Mouse (Mus musculus): Measurements from ENCODE around the gene Plch1.

Gene Plch1

GRCm38 (mm10) chr3:63852828-63853227 is 46.4 kb downstream of the Plch1 start:
- no peak for DNase-seq

GRCm38 (mm10) chr3:63851125-63851698 is 48.1 kb downstream of the Plch1 start:
- peak; percentile 64 for DNase-seq

- DNase-seq, result peak; percentile 75
These were observed 49.4 kb downstream of the Plch1 start for GRCm38 (mm10) chr3:63849765-63850346.

- DNase-seq, result no peak
These were observed 55.1 kb downstream of the Plch1 start for GRCm38 (mm10) chr3:63844141-63844540.

- DNase-seq, result no peak
These were observed 56.8 kb downstream of the Plch1 start for GRCm38 (mm10) chr3:63842436-63842835.

GRCm38 (mm10) chr3:63837750-63838149 is 61.5 kb downstream of the Plch1 start:
- DNase-seq, result no peak

- no peak for DNase-seq
These were observed 62.2 kb downstream of the Plch1 start for GRCm38 (mm10) chr3:63836937-63837632.

GRCm38 (mm10) chr3:63835816-63836215 is 63.5 kb downstream of the Plch1 start:
- DNase-seq, result peak; percentile 93

GRCm38 (mm10) chr3:63823874-63824400 is 75.3 kb downstream of the Plch1 start:
- no peak for DNase-seq

GRCm38 (mm10) chr3:63822631-63823030 is 76.6 kb downstream of the Plch1 start:
- no peak for DNase-seq

- DNase-seq, result no peak
These were observed 84.1 kb downstream of the Plch1 start for GRCm38 (mm10) chr3:63815131-63815530.

GRCm38 (mm10) chr3:63814203-63814602 is 85.1 kb downstream of the Plch1 start:
- DNase-seq, result no peak

GRCm38 (mm10) chr3:63806906-63807305 is 92.4 kb downstream of the Plch1 start:
- no peak for DNase-seq

- no peak for DNase-seq
These were observed 93.8 kb downstream of the Plch1 start for GRCm38 (mm10) chr3:63805496-63805895.

GRCm38 (mm10) chr3:63800685-63801084 is 98.6 kb downstream of the Plch1 start:
- DNase-seq, result no peak

GRCm38 (mm10) chr3:63786805-63787365 is 112.4 kb downstream of the Plch1 start:
- no peak for DNase-seq

GRCm38 (mm10) chr3:63772617-63773305 is 126.5 kb downstream of the Plch1 start:
- no peak for DNase-seq

- DNase-seq, result no peak
These were observed 138.5 kb downstream of the Plch1 start for GRCm38 (mm10) chr3:63760821-63761220.

- DNase-seq, result peak; percentile 72
These were observed 159.2 kb downstream of the Plch1 start for GRCm38 (mm10) chr3:63740073-63740472.

- DNase-seq, result no peak
These were observed 170.9 kb downstream of the Plch1 start for GRCm38 (mm10) chr3:63728325-63728724.

- peak; percentile 30 for DNase-seq
These were observed 172.5 kb downstream of the Plch1 start for GRCm38 (mm10) chr3:63726667-63727342.

GRCm38 (mm10) chr3:63693694-63694093 is 205.6 kb downstream of the Plch1 start:
- DNase-seq, result no peak

- peak; percentile 24 for DNase-seq
These were observed 206.5 kb downstream of the Plch1 start for GRCm38 (mm10) chr3:63692727-63693126.

Data from retina, postnatal 1 day (tissue).